Mouse (Mus musculus): ENCODE results near the gene Gm47969.

DNA sequence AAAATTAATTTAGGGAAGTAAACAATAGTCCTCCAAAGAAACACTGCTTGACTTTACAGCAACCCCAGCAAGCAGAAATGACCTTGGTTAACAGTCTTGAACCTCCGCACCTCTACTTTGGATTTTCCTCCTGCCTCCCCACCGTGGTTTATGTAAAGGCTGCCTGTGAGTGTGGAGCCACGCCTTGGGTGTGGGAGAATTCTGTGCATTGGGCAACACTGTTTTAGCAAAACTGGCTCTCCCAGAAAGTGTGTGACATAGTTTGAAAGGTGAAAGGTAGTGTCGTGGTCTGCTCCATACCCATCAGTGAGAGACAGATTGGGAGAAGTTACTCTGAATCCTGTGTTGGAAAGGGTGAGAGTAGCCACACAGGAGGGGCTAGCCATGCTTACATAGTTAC lies 5.7 kb upstream of the Gm47969 start:
- TF ChIP-seq GATA1 (IDR thresholded peaks at IDR 0.05; ENCODE audit: borderline replicate concordance, low read length) = no peak
- TF ChIP-seq FLI1 (IDR thresholded peaks at IDR 0.05; ENCODE audit: low read length) = no peak

Data from megakaryocyte, embryonic 14.5 days (primary cell).